26 mouse cellular contexts compared by ENCODE assay signal in genomic region chr9:55395650-55396049, GRCm38 (mm10).
DNase-seq lines count a peak whose midpoint lies in the region; ATAC-seq and TF ChIP-seq lines count a peak whose summit lies in the region.
"Had no signal": no experiment of that assay in that cellular context is flagged by ENCODE, and none has a peak within 500 bp of the region (broad histone marks: within the 10 kb centered on the region; RNA-seq: fewer than 3 reads in every experiment).

No protein-coding gene starts in this region.

- peaks cover 0 to 5% of the 10 kb centered on the region in 2 experiments; a peak in 1 of 4 replicates for H3K4me1 ChIP-seq in MEL (ENCODE audit: control insufficient read depth in 1 of 2, insufficient read depth in 2 of 2, low read length in 2 of 2)
- no peaks in the 10 kb centered on the region for H3K4me1 ChIP-seq in hindbrain, postnatal 0 days (ENCODE audit: insufficient read depth, low read length)
- no peaks in the 10 kb centered on the region for H3K4me1 ChIP-seq in liver, embryonic 11.5 days (replicated peaks; ENCODE audit: control insufficient read depth, insufficient read depth, low read length)
- H3K4me1 ChIP-seq: heart, embryonic 13.5 days; intestine, embryonic 15.5 days; liver, embryonic 13.5 days had no signal

- no peak overlapping the region for H3K9ac ChIP-seq in MEL (ENCODE audit: control insufficient read depth, low read depth, low read length, poor library complexity, severe bottlenecking)
- no peak overlapping the region for H3K9ac ChIP-seq in hindbrain, postnatal 0 days (replicated peaks; ENCODE audit: low read length)
- no peak overlapping the region for H3K9ac ChIP-seq in liver, embryonic 11.5 days (ENCODE audit: low read depth, low read length)
- H3K9ac ChIP-seq: heart, embryonic 13.5 days; intestine, embryonic 15.5 days; liver, embryonic 13.5 days had no signal

- no peaks in the 10 kb centered on the region for H3K36me3 ChIP-seq in MEL (ENCODE audit: control insufficient read depth in 1 of 2, insufficient read depth in 2 of 2, low read length in 2 of 2)
- H3K36me3 ChIP-seq in splenic B cell, adult 2 months (ENCODE audit: control insufficient read depth, insufficient read depth, low read length, poor library complexity, severe bottlenecking) = no peaks in the 10 kb centered on the region
- no peaks in the 10 kb centered on the region for H3K36me3 ChIP-seq in hindbrain, postnatal 0 days (ENCODE audit: insufficient read depth, low read length)
- no peaks in the 10 kb centered on the region for H3K36me3 ChIP-seq in liver, embryonic 11.5 days (ENCODE audit: control insufficient read depth, insufficient read depth, low read length)
- H3K36me3 ChIP-seq: heart, embryonic 13.5 days; hindbrain, embryonic 10.5 days; intestine, embryonic 15.5 days; liver, embryonic 13.5 days had no signal

- TF ChIP-seq EP300 in MEL (IDR thresholded peaks at IDR 0.05; ENCODE audit: low read depth in 1 of 2, low read length in 2 of 2) = 0 out of 4 replicates have a peak, but pooled peaks of 1 of the 2 experiments have one; percentile 15

- H3K4me3 ChIP-seq in MEL (ENCODE audit: control insufficient read depth in 1 of 2, insufficient read depth in 1 of 2, low read depth in 2 of 2, low read length in 2 of 2) = no peak overlapping the region
- H3K4me3 ChIP-seq in hindbrain, postnatal 0 days (ENCODE audit: low read length) = no peak overlapping the region
- H3K4me3 ChIP-seq in liver, embryonic 11.5 days (ENCODE audit: low read depth, low read length) = no peak overlapping the region
- H3K4me3 ChIP-seq: erythroblast, embryonic 14.5 days; heart, embryonic 13.5 days; hindbrain, embryonic 10.5 days; intestine, embryonic 15.5 days; liver, embryonic 13.5 days had no signal

- peak; percentile 80 for DNase-seq in A20 (ENCODE audit: low read depth, low spot score)
- DNase-seq in MEL (ENCODE audit: low read depth, low spot score) = peak; percentile 53
- DNase-seq in splenic B cell, adult 2 months (ENCODE audit: low read depth, low spot score) = peak; percentile 65
- no peak for DNase-seq in lung, postnatal 14 days
- no peak for DNase-seq in hindbrain, postnatal 0 days (ENCODE audit: low spot score)
- no peak for DNase-seq in liver, embryonic 11.5 days (ENCODE audit: low spot score)
- DNase-seq: cerebellum, adult 8-10 months; heart, postnatal 10 days; kidney, adult 8-10 months; kidney, postnatal 4 days; left cerebral cortex, postnatal 4 days; liver, embryonic 13.5 days; lung, adult 2 months; lung, postnatal 10 days; midbrain, embryonic 14.5 days; right cerebral cortex, adult 18-20 months; spleen, adult 18-20 months; thymus, postnatal 4 days had no signal

- H3K27me3 ChIP-seq in MEL (ENCODE audit: control insufficient read depth in 1 of 2, insufficient read depth in 2 of 2, low read length in 2 of 2) = peaks cover 4 to 27% of the 10 kb centered on the region in 2 experiments; a peak in 3 of 4 replicates
- H3K27me3 ChIP-seq in splenic B cell, adult 2 months (ENCODE audit: control insufficient read depth, insufficient read depth, low read length, poor library complexity, severe bottlenecking) = no peaks in the 10 kb centered on the region
- no peaks in the 10 kb centered on the region for H3K27me3 ChIP-seq in hindbrain, postnatal 0 days (ENCODE audit: insufficient read depth, low read length)
- H3K27me3 ChIP-seq in liver, embryonic 11.5 days (replicated peaks; ENCODE audit: control insufficient read depth, insufficient read depth, low read length) = no peaks in the 10 kb centered on the region
- H3K27me3 ChIP-seq: intestine, embryonic 15.5 days; liver, embryonic 13.5 days had no signal

- no peak overlapping the region for H3K4me2 ChIP-seq in hindbrain, postnatal 0 days (ENCODE audit: low read depth, low read length)
- H3K4me2 ChIP-seq in liver, embryonic 11.5 days = no peak overlapping the region
- H3K4me2 ChIP-seq: heart, embryonic 13.5 days; intestine, embryonic 15.5 days; liver, embryonic 13.5 days had no signal

- TF ChIP-seq CTCF in MEL (IDR thresholded peaks at IDR 0.05 in 2 of 3, conservative IDR thresholded peaks at IDR 0.05 in 1 of 3; ENCODE audit: control insufficient read depth in 1 of 3, insufficient read depth in 1 of 3, low read depth in 2 of 3, low read length in 3 of 3, poor library complexity in 1 of 3, severe bottlenecking in 1 of 3) = no peak
- no peak for TF ChIP-seq CTCF in hindbrain, postnatal 0 days (IDR thresholded peaks at IDR 0.05; ENCODE audit: low read depth)

- no peaks in the 10 kb centered on the region for H3K79me2 ChIP-seq in MEL (ENCODE audit: control insufficient read depth, insufficient read depth, low read length, poor library complexity)

- no peaks in the 10 kb centered on the region for H3K9me3 ChIP-seq in MEL (replicated peaks; ENCODE audit: insufficient read depth, low read length)
- H3K9me3 ChIP-seq in hindbrain, postnatal 0 days (ENCODE audit: low read length) = no peaks in the 10 kb centered on the region
- no peaks in the 10 kb centered on the region for H3K9me3 ChIP-seq in liver, embryonic 11.5 days (ENCODE audit: control insufficient read depth, low read length)
- H3K9me3 ChIP-seq: heart, embryonic 13.5 days; hindbrain, embryonic 10.5 days; intestine, embryonic 15.5 days; liver, embryonic 13.5 days had no signal

- no peak for TF ChIP-seq POLR2A in MEL (IDR thresholded peaks at IDR 0.05; ENCODE audit: control insufficient read depth in 1 of 2, insufficient read depth in 1 of 2, low read depth in 1 of 2, low read length in 2 of 2, poor library complexity in 1 of 2)

- peak; percentile 85 to 93 for ATAC-seq in hematopoietic stem cell, adult 5-6 weeks (replicated peaks in 1 of 2; ENCODE audit: insufficient read depth in 1 of 2, low FRiP score in 2 of 2, low TSS enrichment in 1 of 2, low read depth in 1 of 2, poor library complexity in 2 of 2, severe bottlenecking in 2 of 2)
- ATAC-seq in hindbrain, postnatal 0 days = no peak
- ATAC-seq in liver, embryonic 11.5 days (replicated peaks; ENCODE audit: low FRiP score) = no peak
- ATAC-seq: forebrain, embryonic 16.5 days; hindbrain, embryonic 16.5 days; intestine, embryonic 15.5 days had no signal

- H3K27ac ChIP-seq in MEL (ENCODE audit: control insufficient read depth, low read depth, low read length) = no peak overlapping the region
- H3K27ac ChIP-seq in hindbrain, postnatal 0 days = no peak overlapping the region
- no peak overlapping the region for H3K27ac ChIP-seq in liver, embryonic 11.5 days (ENCODE audit: low read depth, low read length)
- H3K27ac ChIP-seq: heart, embryonic 13.5 days; hindbrain, embryonic 10.5 days; intestine, embryonic 15.5 days; kidney, postnatal 0 days; liver, embryonic 13.5 days had no signal

- 93% methylated on average over 1 of the region's 1 CpGs for WGBS in hindbrain, postnatal 0 days
- 40% methylated on average over 1 of the region's 1 CpGs for WGBS in liver, embryonic 11.5 days

- TF ChIP-seq RAD21 in MEL (IDR thresholded peaks at IDR 0.05; ENCODE audit: low read depth, low read length) = no peak

TF ChIP-seq in MEL, 35 proteins besides CTCF, POLR2A, EP300 and RAD21:
- TF ChIP-seq CHD1 (IDR thresholded peaks at IDR 0.05; ENCODE audit: low read depth, low read length) (no peak), NELFE (IDR thresholded peaks at IDR 0.05; ENCODE audit: low read depth, low read length) (no peak), CHD2 (IDR thresholded peaks at IDR 0.05; ENCODE audit: low read length) (no peak), BHLHE40 (IDR thresholded peaks at IDR 0.05; ENCODE audit: borderline replicate concordance, low read depth, low read length) (no peak), USF1 (IDR thresholded peaks at IDR 0.05; ENCODE audit: low read depth, low read length) (no peak), SMC3 (IDR thresholded peaks at IDR 0.05; ENCODE audit: low read depth, low read length) (no peak), USF2 (IDR thresholded peaks at IDR 0.05; ENCODE audit: borderline replicate concordance in 1 of 2, insufficient read depth in 1 of 2, low read depth in 1 of 2, low read length in 2 of 2) (no peak), KAT2A (conservative IDR thresholded peaks at IDR 0.05; ENCODE audit: low read depth, low read length) (no peak), MAX (IDR thresholded peaks at IDR 0.05; ENCODE audit: low read length) (no peak), TCF12 (IDR thresholded peaks at IDR 0.05; ENCODE audit: low read depth, low read length) (no peak), ZC3H11A (IDR thresholded peaks at IDR 0.05; ENCODE audit: low read depth, low read length) (no peak), ZMIZ1 (IDR thresholded peaks at IDR 0.05; ENCODE audit: low read depth, low read length) (no peak), MYB (IDR thresholded peaks at IDR 0.05; ENCODE audit: low read depth, low read length) (no peak), POLR2AphosphoS5 (IDR thresholded peaks at IDR 0.05; ENCODE audit: borderline replicate concordance, low read depth, low read length) (no peak), UBTF (IDR thresholded peaks at IDR 0.05; ENCODE audit: borderline replicate concordance, insufficient read depth, low read depth, low read length) (no peak), ZKSCAN1 (IDR thresholded peaks at IDR 0.05; ENCODE audit: low read depth, low read length) (no peak)

Comparison
In these comparisons a context has a peak if more than half of its experiments do, and no peak if none do; other contexts are left out.
1. DNase-seq: peak in A20 (single experiment), MEL (single experiment) and splenic B cell, adult 2 months (single experiment); none in lung, postnatal 14 days (single experiment), hindbrain, postnatal 0 days (single experiment) and liver, embryonic 11.5 days (single experiment).
2. ATAC-seq: peak in hematopoietic stem cell, adult 5-6 weeks (2 of 2); none in hindbrain, postnatal 0 days (single experiment) and liver, embryonic 11.5 days (single experiment).